Mouse (Mus musculus) E14TG2a.4 (cell line): ENCODE measurements around the gene Ssu72.

Source experiments
- CTCF ChIP-seq: conservative IDR thresholded peaks from 2 replicates; pipeline ENCODE4 v1.5.1; 2014; ENCODE audit warnings: low read length
- NANOG ChIP-seq: IDR thresholded peaks from 2 replicates; pipeline ENCODE4 v1.6.1; 2014; ENCODE audit warnings: borderline replicate concordance, low read length, mixed read lengths
- POU5F1 ChIP-seq: IDR thresholded peaks from 2 replicates; pipeline ENCODE4 v1.6.1; 2014; ENCODE audit warnings: low read length, borderline replicate concordance

DNA sequence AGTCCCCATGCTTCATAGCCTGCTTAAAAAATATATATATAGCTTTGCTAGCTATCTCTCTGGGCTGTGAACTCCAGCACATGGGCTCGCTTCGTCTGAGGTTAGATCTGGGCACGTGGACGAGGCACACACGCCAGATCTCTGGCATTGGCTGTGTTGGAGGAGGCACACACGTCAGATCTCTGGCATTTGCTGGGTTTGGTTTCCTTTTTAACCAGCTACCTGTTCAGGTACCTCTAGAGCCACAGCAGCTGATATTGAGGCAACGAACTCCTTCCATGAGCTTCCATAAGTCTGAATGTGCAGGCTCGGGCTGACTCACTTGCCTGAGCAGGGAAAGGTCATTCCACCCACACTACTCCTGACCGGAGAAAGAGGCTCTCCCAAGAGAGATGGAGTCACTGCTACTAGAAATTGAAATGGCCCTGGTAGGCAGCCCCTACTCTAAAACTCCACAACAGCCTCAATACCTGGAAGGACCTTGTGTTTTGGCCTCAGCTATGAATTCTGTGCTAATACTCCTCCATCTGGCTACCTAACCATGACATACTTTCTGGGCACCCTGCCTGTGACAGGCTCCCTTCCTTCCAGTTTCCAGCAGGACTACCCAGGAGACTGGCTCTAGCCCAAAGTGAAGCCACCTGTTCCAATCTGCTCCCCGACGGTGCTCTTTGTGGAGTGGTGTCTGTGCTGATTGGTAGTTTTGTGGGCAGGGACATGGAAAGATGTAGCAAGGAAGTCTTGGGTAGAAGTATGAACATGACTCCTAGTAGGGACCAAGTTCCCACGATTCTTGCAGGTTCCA, 13.8 kb upstream of the Ssu72 start:
- TF ChIP-seq NANOG (no peak), CTCF (no peak), POU5F1 (no peak)
